Mouse (Mus musculus) hematopoietic stem cell, adult 5-6 weeks (primary cell): Measurements from ENCODE around the gene Pkn2. TPM values are rescaled to one million over a fixed set of nuclear protein-coding genes. Genes with fewer than 3 reads are reported as not detected.

ENCODE experiments used
- ATAC-seq, 2 experiments: fragments of 125-278 bp in 1 of 2; replicated peaks in 1 of 2; 2 replicates each; pipeline ENCODE4 v1.8.0; 2016 to 2017; ENCODE audit warnings: inconsistent platforms in 2 of 2, mild to moderate bottlenecking in 2 of 2, moderate number of reproducible peaks in 2 of 2, low read depth in 1 of 2, moderate TSS enrichment in 1 of 2; ENCODE audit not compliant: low FRiP score in 2 of 2, poor library complexity in 2 of 2, severe bottlenecking in 2 of 2, insufficient read depth in 1 of 2, low TSS enrichment in 1 of 2
- total RNA-seq: library from RNA; stranded (forward); fragments of 172-1452, 232-1000 nt; gene quantifications from 2 replicates; pipeline ENCODE4 v1.2.3, GENCODE M21; 2017

The Pkn2 gene
- 68.0 and 90.6 TPM in 2 replicates for total RNA-seq

DNA sequence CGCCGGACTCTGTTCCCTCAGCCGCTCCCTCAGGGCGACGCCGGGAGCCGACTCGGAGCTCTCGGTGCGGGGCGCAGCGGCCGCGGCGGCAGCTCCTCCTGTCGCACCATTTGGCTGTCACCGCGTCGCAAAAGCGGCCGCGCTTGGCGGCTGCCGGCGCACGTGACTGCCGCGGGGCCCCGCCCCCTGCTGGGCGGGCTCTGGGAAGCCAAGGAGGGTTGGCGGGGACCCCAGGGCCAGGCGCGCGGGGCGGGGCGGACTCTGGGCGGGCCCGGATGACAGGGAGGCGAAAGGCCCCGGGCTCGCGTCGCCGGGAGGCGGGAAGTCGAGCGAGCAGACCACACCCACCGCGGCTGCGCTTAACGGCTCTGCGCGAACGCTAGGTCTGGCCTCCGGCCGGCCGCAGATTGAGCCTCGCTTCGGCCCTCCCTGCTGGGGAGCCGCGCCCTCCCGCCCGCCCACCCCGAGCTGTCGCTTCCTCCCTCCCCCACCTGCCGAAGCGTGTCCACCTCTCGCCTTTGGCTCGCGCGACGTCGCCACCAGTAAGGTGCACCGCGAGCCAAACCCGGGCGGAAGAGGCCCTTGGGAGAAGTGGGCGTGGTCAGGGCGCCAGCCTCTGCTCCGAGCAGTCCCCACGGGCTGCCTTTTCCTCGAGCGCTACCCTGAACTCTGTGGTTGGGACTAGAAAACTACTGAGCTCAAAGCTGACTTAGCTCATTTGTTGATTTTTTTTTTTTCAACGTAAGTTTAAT lies at the start of gene Pkn2:
TSS of gene Pkn2 (minus strand) at position 133 of the 752 bp plus-strand sequence.
- peak; percentile 85 to 88 for ATAC-seq

DNA sequence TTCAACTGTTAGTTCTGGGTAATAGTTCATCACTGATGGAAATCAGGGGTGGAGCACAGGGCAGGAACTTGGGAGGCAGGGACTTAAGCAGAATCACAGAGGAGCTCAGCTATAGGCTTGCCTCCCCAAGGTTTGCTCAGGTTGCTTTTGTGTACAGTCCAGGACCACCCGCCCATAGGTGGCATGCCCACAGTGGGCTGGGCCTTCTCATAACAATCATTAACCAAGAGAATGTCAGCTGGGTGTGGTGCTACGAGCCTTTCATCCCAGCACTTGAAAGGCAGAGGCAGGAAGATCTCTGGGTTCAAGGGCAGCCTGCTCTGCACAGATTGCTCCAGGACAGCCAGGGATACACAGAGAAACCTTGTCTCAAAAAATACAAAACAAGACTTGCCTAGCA lies 48.1 kb upstream of the Pkn2 start:
- ATAC-seq = no peak

DNA sequence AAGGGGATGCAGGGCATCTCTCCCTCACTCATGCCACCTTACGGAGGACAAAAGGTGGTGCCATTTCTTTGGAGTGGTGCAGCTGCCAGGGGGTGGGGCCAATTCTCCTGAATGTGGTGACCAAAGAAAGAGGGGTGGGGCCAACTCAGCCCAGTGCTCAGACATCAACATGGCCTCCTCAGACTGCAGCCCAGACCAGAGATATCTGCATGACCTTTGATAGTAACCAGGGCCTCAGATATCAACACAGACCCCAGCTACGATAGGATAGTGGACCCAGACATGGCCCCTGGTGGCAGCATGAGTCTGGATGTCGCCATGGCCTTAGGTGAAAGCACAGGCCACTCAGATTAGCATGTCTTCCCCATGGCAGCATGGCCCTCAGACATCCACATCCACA lies 45.5 kb upstream of the Pkn2 start:
- ATAC-seq = no peak

DNA sequence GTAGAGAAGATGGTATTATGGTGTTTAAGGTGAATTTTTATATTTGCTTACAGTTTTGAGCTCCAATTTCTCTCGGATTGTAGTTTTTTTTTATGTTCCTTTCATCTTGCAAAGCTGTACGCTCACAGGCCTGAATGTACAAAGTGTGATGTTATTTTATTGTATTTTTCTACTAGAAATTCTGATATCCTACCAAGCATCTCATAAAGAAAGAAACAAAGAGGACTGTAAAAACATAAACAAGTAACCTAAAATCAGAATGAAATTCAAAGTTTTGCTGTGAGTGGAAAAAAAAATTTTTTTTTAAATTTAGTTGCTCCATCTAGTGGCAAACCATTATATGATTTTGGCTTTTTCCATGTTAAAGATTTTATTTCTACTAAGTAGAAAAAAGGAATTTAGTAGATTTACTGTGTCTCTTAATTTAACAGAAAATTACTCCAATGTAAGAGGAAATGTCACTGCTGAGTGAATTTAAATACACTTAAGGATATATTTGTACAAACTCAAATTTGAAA lies 43.1 kb upstream of the Pkn2 start:
- ATAC-seq = no peak

DNA sequence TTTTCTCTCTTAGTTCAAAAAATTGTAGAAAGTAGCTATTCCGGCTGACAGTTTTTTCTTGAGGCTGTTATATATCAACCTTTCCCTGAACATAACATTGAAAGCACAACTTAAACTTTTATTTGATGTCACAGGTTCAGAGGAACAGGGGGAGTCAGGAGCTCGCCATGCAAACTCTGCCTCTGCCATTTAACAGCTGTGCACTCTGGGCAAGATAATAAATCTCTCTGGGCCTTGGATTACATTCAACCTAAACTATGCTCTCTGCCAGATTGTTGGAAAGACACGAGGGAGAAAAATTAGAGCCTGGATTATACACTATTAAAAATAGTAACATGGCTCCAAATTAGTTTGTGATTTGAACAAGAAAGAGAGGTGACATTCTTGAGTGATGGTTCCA lies 37.3 kb upstream of the Pkn2 start:
- no peak for ATAC-seq

DNA sequence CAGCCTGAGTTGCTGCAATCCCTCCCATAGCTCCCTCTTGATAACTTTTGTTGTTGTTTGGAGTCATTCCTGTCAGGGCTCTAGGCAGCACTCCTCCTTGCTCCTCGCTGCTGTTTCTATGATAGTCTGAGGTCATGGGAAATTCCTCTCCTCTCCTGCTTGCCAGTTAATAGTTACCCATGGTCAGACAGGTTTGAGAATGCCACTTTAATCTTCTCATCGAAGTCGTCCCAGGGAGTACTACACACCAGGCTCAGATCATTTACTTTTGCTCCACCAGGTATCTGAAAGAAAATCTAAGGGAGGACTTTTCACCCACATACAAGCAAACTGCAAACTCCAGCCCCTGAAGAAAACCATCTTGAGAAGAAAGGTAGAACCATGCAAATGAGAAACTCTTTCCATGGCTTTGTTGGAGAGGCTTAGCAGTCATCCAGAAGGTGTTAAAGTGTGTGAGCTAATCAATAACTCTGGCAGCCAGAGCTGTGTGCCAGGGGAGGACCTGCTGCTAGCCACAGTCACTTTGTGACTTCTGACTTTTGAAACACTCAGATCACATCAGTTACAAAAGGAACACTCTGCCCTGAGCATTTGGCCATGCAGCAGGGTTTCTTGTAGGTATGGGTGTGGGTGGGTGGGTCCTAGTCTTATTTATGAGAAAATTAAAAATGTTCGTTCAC lies 36.1 kb upstream of the Pkn2 start:
- no peak for ATAC-seq

DNA sequence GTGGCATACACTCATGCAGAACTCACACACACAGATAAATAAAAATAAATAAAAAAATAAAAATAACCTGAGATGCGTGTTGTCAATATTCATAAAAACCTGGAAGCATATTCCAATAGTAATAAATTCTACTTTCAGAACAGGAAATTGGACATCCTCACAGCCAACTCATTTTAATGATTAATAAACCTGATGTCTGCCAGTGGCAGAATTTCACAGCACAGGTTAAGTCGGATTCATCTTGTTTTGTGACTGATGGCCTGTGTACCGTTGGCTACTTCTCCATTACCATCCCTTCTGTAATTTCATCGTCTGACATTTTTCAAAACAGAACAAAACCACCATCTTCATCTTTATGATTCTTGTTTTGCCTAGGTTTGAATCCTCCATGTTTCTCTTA lies 35.4 kb upstream of the Pkn2 start:
- no peak for ATAC-seq

DNA sequence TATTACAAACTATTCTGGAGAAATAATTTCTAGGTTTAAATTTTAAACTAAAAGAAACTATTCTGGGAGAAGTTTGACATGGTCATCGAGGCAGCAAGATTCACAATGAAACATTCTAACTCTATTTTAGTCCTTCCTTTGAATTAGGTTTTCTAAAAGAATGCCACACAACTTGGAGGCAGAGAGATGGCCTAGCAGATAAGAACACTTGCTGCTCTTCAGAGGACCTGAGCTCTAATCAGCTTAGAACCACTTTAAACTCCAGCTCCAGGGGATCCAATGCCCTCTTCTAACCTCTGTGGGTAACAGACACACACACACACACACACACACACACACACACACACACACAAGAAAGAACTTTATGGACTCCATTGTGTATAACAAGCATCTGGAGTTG lies 31.5 kb upstream of the Pkn2 start:
- ATAC-seq = no peak

DNA sequence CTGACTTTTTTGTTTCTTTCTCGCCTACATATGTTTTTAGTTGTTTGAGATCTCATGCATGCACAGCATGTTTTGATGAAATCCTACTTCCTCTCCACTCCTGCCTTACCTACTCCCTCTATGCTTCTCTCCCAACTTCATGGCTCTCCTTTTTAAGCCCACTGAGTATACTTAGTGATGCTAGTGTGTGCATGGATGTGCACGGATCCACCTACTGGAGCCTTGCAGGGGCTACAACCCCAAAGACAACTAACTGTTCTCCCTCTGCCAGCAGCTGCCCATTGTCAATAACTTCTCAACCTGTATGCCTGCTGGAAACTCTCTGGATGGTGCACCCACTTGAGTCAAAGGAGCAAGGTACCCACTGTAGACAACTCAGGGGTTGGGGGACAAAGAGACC lies 17.9 kb upstream of the Pkn2 start:
- peak in 1 of 2 experiments; percentile 36; a peak in 1 of 4 replicates for ATAC-seq

DNA sequence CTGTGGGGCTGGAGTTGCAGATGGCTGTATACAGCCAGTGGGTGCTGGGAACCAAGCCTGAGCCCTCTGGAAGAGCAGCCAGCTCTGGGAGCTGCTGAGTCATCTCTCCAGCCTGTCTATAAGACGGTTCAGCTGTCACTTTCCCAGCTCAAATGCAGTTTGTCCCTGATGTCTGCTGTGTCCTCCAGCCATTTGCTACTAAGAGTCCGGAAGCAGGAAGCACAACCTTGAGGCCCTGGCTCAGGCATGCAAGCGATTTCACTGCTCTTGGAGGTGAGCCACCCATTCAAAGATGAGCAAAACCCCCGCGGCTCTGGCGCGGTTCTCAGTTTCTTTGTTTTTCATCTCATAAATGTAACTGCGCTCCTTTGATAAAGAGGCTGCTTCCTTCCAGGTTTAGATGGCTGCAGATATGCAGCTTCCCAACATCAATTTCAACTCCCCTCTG lies 17.2 kb upstream of the Pkn2 start:
- peak; percentile 60 to 62 for ATAC-seq

DNA sequence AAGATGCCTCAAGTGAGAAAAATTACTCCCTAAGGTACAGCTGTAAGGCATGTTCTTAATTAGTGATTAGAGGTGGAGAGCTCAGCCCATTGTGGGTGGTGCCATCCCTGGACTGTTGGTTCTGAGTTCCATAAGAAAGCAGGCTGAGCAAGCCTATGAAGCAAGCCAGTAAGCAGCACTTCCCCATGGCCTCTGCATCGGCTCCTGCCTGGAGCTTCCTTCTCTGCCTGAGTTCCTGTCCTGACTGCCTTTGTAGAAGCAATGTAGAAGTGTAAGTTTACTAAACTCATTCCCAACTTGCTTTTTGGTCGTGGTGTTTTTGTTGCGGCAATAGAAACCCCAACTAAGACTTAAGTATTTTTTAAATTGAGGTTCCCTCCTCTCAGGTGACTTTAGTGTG lies 8.6 kb upstream of the Pkn2 start:
- ATAC-seq = no peak

DNA sequence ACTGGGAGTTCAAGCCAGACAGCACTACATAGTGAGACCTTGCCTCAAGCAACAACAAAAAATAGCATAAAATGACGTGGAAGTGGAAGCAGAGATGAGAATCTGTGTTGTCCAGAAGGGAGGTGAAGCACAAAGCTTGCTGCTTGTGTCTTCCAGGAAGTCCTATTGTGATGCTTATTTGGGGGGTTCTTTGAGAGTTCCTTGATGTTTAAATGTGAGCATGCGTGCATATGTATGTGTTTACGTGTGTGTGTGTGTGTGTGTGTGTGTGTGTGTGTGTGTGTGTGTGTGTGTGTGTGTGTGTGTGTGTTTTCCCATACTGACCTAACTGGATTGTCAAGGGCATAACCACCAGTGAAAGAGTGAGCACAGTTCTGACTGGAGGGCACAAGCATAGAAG lies 5.2 kb upstream of the Pkn2 start:
- ATAC-seq = no peak

DNA sequence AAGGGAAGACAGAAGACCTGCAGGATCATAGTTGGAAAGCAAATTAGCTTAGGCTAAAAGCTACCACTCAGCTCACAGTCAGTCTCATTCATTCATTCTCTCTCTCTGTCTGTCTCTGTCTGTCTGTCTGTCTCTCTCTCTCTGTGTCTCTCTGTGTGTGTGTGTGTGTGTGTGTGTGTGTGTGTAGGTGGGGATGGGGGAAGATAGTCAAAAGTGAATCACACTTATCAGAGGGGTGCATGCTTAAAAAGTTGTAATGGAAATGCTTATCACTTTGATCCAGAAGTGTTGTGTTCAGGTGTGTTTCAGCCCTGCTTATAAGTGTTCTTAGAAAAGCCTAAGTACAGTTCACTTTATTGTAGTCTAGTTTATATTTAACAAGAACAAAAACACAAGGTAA lies 2.8 kb upstream of the Pkn2 start:
- no peak for ATAC-seq

DNA sequence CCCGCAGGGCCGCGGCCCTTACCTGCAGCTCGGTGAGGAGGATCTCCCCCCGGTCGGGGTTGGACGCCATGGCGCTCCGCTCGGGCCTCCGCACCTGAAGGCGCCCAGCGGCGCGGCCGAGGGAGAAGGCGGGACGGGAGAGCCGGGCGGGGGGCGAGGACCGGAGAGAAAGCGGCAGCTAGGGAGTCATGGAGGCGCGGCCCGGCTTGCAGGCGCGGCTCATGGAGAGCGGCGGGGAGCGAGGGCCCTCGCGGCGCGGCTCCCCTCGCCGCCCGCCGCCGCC lies 274 bp downstream of the Pkn2 start:
- ATAC-seq = peak in 1 of 2 experiments; percentile 8; a peak in 1 of 4 replicates

DNA sequence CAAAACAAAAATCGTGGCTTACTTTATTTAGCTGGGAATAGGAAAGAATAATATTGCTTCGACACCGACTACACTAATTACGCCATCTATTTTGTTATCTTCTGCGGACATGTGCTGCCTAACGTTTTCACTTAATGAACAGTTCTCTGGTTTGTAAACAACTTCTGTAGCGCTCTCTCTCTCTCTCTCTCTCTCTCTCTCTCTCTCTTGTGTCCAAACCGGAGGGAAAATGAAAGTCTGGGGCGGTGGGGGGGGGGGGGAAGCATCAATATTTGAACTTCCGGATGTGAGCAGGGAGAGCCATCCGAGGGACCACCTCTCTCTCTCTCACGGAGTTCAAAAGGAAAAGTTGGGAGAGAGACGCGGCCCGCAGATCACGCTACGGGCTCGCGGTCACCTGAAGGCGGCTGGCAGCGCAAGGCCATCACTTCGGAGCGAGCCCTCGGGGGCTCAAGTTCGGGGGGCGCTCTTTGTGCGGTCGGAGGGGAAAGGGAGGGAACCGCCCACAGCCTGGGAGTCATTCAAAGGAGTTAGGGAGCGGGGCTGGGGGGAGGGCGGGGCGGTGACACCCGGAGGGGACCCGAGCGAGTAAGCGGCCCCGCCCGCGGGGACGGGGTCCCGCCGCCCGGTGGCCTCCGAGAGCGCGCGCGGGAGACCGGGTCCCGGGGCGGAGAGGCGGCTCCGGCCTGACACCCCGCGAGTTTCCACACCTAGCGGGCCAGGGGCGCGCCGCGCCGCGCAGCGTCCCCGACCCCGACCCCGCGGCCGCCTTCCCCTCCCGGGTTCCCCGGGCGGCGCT lies 815 bp downstream of the Pkn2 start:
- peak; percentile 5 to 9; a peak in 1 of 4 replicates for ATAC-seq

DNA sequence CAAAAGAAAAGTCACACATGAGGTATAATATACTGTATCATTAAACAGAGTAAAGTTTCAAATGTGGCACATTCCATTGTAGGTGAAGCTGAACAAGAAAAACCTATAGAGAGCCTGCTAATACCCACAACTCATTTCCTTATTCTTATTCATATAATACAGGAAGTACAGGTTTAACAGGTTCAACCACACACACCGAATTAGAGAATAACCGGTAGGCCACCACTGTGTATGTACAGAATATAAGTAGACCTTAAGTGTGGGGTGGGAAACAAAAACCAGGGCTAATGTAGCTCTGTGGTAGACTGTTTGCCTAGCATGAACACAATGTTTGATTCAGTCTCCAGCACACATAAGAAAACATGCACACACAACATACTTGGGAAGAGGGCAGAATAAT lies 18.6 kb downstream of the Pkn2 start:
- peak; percentile 12 to 77; a peak in 1 of 4 replicates for ATAC-seq

DNA sequence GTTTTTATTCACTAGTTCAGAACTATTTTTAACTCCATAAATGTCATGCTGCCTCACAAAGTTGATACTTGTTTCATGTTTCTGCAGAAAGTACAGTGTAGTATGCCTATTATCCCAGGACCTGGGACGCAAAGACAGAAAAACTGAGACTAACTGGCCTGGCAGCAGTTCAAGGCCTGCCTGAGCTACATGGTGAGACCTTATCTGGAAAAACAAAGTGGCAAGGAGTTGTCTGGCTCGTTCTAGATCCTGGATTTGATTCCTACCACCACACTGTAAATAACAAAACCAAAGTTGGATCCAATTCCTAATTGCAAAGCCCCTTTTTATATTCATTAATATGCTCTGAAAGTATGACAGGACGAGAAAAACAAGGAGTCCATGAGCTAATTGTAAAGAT lies 25.0 kb downstream of the Pkn2 start:
- ATAC-seq = no peak

DNA sequence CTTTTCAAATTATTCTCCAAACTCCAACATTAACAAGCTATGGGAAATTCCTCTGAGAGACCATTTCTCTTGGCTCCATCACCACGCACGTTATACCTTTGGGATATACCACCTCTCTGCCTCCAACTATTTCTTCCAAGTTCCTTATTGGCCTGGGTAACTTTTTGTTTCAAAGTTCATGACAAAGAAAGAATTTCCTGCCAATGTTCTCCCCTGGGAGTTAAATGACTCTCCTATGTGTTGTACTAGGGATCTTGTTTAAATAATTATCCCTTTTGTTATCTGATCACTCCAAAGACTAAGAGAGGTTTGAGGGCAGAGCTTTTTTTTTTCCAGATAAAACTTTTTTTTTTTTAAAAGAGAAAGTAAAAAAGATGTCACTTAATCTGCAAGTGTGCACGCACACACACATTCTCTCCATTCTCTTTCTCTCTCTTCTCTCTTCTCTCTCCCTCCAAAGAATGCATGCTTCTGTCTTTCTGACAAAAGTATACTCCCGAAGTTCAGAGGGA lies 25.8 kb downstream of the Pkn2 start:
- ATAC-seq = no peak
